Mouse (Mus musculus): Measurements from ENCODE around the gene Ilkap. TPM values are rescaled to one million over a fixed set of nuclear protein-coding genes. Genes with fewer than 3 reads are reported as not detected.

Ilkap gene
- 92.0 and 107 TPM in 2 replicates for polyA plus RNA-seq (2015; fragmentation: Nextera tagmentation; extraction: Ambion mirVana)

GRCm38 (mm10) chr1:91398260-91399062, at the start of gene Ilkap:
TSS of gene Ilkap (minus strand) at chr1:91398815.
- ATAC-seq (ENCODE audit: extremely low read depth, insufficient number of reproducible peaks, low FRiP score, low TSS enrichment) = peak; percentile 94
- WGBS = under 1% methylated on average over 91 of the region's 91 CpGs
- H3K4me3 ChIP-seq = peak within 1 kb of the TSS; percentile 94
- H3K27ac ChIP-seq (replicated peaks) = peak within 1 kb of the TSS; percentile 91
- H3K36me3 ChIP-seq = peaks cover 30% of the 10 kb centered on the region
- H3K9me3 ChIP-seq = no peaks in the 10 kb centered on the region
- H3K27me3 ChIP-seq (replicated peaks) = peaks cover 13% of the 10 kb centered on the region
- peak within 1 kb of the TSS; percentile 86 for H3K4me2 ChIP-seq
- peaks cover 28% of the 10 kb centered on the region for H3K4me1 ChIP-seq
- H3K9ac ChIP-seq = peak within 1 kb of the TSS; percentile 97

GRCm38 (mm10) chr1:91446511-91446910, 47.9 kb upstream of the Ilkap start:
- H3K36me3 ChIP-seq = peaks cover 46% of the 10 kb centered on the region
- H3K27me3 ChIP-seq (replicated peaks) = no peaks in the 10 kb centered on the region
- H3K4me2 ChIP-seq = no peak overlapping the region
- WGBS = 80% methylated on average over 4 of the region's 4 CpGs
- H3K27ac ChIP-seq (replicated peaks) = peak overlapping the region; percentile 80
- ATAC-seq (ENCODE audit: extremely low read depth, insufficient number of reproducible peaks, low FRiP score, low TSS enrichment) = no peak
- peak overlapping the region; percentile 37; the same call in 1 of the 2 replicates for H3K9ac ChIP-seq
- no peak overlapping the region for H3K4me3 ChIP-seq
- H3K9me3 ChIP-seq = peaks cover 6% of the 10 kb centered on the region
- H3K4me1 ChIP-seq = peaks cover 52% of the 10 kb centered on the region

GRCm38 (mm10) chr1:91446060-91446459, 47.4 kb upstream of the Ilkap start:
- H3K9ac ChIP-seq = peak overlapping the region; percentile 37; the same call in 1 of the 2 replicates
- H3K27me3 ChIP-seq (replicated peaks) = no peaks in the 10 kb centered on the region
- no peak for ATAC-seq (ENCODE audit: extremely low read depth, insufficient number of reproducible peaks, low FRiP score, low TSS enrichment)
- H3K4me2 ChIP-seq = no peak overlapping the region
- H3K4me3 ChIP-seq = no peak overlapping the region
- 33% methylated on average over 8 of the region's 8 CpGs for WGBS
- peak overlapping the region; percentile 80 for H3K27ac ChIP-seq (replicated peaks)
- peaks cover 51% of the 10 kb centered on the region for H3K36me3 ChIP-seq
- peaks cover 47% of the 10 kb centered on the region for H3K4me1 ChIP-seq
- peaks cover 6% of the 10 kb centered on the region for H3K9me3 ChIP-seq

- Histone ChIP-seq H3K27ac (replicated peaks) (peak overlapping the region; percentile 80), H3K9ac (0 out of 2 replicates have a peak overlapping the region, but pooled peaks have one; percentile 37), H3K4me1 (peaks cover 38% of the 10 kb centered on the region), H3K27me3 (replicated peaks) (no peaks in the 10 kb centered on the region), H3K9me3 (peaks cover 6% of the 10 kb centered on the region), H3K36me3 (peaks cover 58% of the 10 kb centered on the region), H3K4me2 (no peak overlapping the region), H3K4me3 (no peak overlapping the region)
- WGBS = 86% methylated on average over 17 of the region's 17 CpGs
- no peak for ATAC-seq (ENCODE audit: extremely low read depth, insufficient number of reproducible peaks, low FRiP score, low TSS enrichment)
These were observed 46.5 kb upstream of the Ilkap start for GRCm38 (mm10) chr1:91444841-91445830.

- Histone ChIP-seq H3K36me3 (peaks cover 76% of the 10 kb centered on the region), H3K9me3 (peaks cover 4% of the 10 kb centered on the region), H3K9ac (no peak overlapping the region), H3K4me2 (no peak overlapping the region), H3K27ac (replicated peaks) (no peak overlapping the region), H3K27me3 (replicated peaks) (no peaks in the 10 kb centered on the region), H3K4me3 (no peak overlapping the region), H3K4me1 (peaks cover 16% of the 10 kb centered on the region)
- WGBS = 78% methylated on average over 7 of the region's 7 CpGs
- no peak for ATAC-seq (ENCODE audit: extremely low read depth, insufficient number of reproducible peaks, low FRiP score, low TSS enrichment)
These were observed 43.9 kb upstream of the Ilkap start for GRCm38 (mm10) chr1:91442350-91442990.

- H3K27me3 ChIP-seq (replicated peaks) = no peaks in the 10 kb centered on the region
- H3K4me2 ChIP-seq = no peak overlapping the region
- WGBS = 93% methylated on average over 3 of the region's 3 CpGs
- no peak for ATAC-seq (ENCODE audit: extremely low read depth, insufficient number of reproducible peaks, low FRiP score, low TSS enrichment)
- H3K27ac ChIP-seq (replicated peaks) = no peak overlapping the region
- H3K4me3 ChIP-seq = no peak overlapping the region
- no peaks in the 10 kb centered on the region for H3K9me3 ChIP-seq
- no peak overlapping the region for H3K9ac ChIP-seq
- peaks cover 19% of the 10 kb centered on the region for H3K4me1 ChIP-seq
- peaks cover 71% of the 10 kb centered on the region for H3K36me3 ChIP-seq
These were observed 43.2 kb upstream of the Ilkap start for GRCm38 (mm10) chr1:91441855-91442254.

- Histone ChIP-seq H3K36me3 (peaks cover 74% of the 10 kb centered on the region), H3K4me2 (no peak overlapping the region), H3K9ac (no peak overlapping the region), H3K4me3 (no peak overlapping the region), H3K9me3 (no peaks in the 10 kb centered on the region), H3K27me3 (replicated peaks) (no peaks in the 10 kb centered on the region), H3K4me1 (peaks cover 25% of the 10 kb centered on the region), H3K27ac (replicated peaks) (no peak overlapping the region)
- WGBS = 85% methylated on average over 8 of the region's 8 CpGs
- no peak for ATAC-seq (ENCODE audit: extremely low read depth, insufficient number of reproducible peaks, low FRiP score, low TSS enrichment)
These were observed 41.2 kb upstream of the Ilkap start for GRCm38 (mm10) chr1:91439776-91440175.

GRCm38 (mm10) chr1:91437573-91437972, 39.0 kb upstream of the Ilkap start:
- Histone ChIP-seq H3K36me3 (peaks cover 75% of the 10 kb centered on the region), H3K27ac (replicated peaks) (no peak overlapping the region), H3K9me3 (no peaks in the 10 kb centered on the region), H3K27me3 (replicated peaks) (no peaks in the 10 kb centered on the region), H3K4me2 (no peak overlapping the region), H3K4me3 (no peak overlapping the region), H3K4me1 (peaks cover 26% of the 10 kb centered on the region), H3K9ac (no peak overlapping the region)
- no peak for ATAC-seq (ENCODE audit: extremely low read depth, insufficient number of reproducible peaks, low FRiP score, low TSS enrichment)
- WGBS = 88% methylated on average over 7 of the region's 7 CpGs

GRCm38 (mm10) chr1:91437083-91437400, 38.4 kb upstream of the Ilkap start:
- H3K4me3 ChIP-seq = no peak overlapping the region
- H3K4me2 ChIP-seq = no peak overlapping the region
- no peak overlapping the region for H3K9ac ChIP-seq
- H3K27ac ChIP-seq (replicated peaks) = peak overlapping the region; percentile 82
- H3K4me1 ChIP-seq = peaks cover 26% of the 10 kb centered on the region
- ATAC-seq (ENCODE audit: extremely low read depth, insufficient number of reproducible peaks, low FRiP score, low TSS enrichment) = no peak
- no peaks in the 10 kb centered on the region for H3K27me3 ChIP-seq (replicated peaks)
- WGBS = 81% methylated on average over 3 of the region's 3 CpGs
- no peaks in the 10 kb centered on the region for H3K9me3 ChIP-seq
- peaks cover 77% of the 10 kb centered on the region for H3K36me3 ChIP-seq

- Histone ChIP-seq H3K4me2 (no peak overlapping the region), H3K4me1 (peaks cover 26% of the 10 kb centered on the region), H3K36me3 (peaks cover 77% of the 10 kb centered on the region), H3K9ac (peak overlapping the region; percentile 24), H3K27ac (replicated peaks) (peak overlapping the region; percentile 82), H3K4me3 (no peak overlapping the region), H3K9me3 (no peaks in the 10 kb centered on the region), H3K27me3 (replicated peaks) (no peaks in the 10 kb centered on the region)
- 48% methylated on average over 6 of the region's 6 CpGs for WGBS
- ATAC-seq (ENCODE audit: extremely low read depth, insufficient number of reproducible peaks, low FRiP score, low TSS enrichment) = peak; percentile 59; the same call in 1 of the 2 replicates
These were observed 37.9 kb upstream of the Ilkap start for GRCm38 (mm10) chr1:91436380-91437082.
